Mouse (Mus musculus) heart, postnatal 4 days (tissue): ENCODE measurements around the gene Tbx18. TPM values are rescaled to one million over a fixed set of nuclear protein-coding genes. Genes with fewer than 3 reads are reported as not detected.

Experiments used
- DNase-seq: peaks from one replicate; pipeline ENCODE4 v3.0.0; 2021
- total RNA-seq, 2 experiments: library from RNA; stranded (reverse); gene quantifications; 2 replicates each; pipeline ENCODE4 v1.2.3; 2021

Tbx18 gene
- 10 to 100 TPM; 13.9 to 15.2 TPM for total RNA-seq

GRCm38 (mm10) chr9:87730961-87731535 lies at the start of gene Tbx18:
TSS of gene Tbx18 (minus strand) at chr9:87731260.
- peak; percentile 91 for DNase-seq

- DNase-seq = no peak
Measured at GRCm38 (mm10) chr9:87773951-87774350, 42.9 kb upstream of the Tbx18 start.

DNA sequence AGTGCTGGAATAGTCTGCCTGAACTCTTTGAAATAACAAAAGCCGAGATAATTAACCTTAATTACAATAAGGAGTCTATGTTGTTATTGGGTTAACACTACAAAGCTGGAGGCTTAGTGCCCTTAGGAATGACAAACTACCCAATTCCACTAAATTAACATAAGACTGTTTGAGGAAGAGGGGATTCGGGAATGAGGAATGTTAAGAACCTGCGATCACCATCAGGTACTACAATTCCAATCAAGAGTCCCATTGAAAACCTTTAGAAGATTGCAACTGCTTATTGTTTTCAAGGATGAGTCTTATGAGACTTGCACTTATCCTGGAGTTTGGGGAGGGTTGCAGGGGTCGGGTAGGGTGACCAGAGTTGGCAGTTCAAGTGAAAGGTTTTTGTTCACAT lies 24.6 kb upstream of the Tbx18 start:
- no peak for DNase-seq

DNA sequence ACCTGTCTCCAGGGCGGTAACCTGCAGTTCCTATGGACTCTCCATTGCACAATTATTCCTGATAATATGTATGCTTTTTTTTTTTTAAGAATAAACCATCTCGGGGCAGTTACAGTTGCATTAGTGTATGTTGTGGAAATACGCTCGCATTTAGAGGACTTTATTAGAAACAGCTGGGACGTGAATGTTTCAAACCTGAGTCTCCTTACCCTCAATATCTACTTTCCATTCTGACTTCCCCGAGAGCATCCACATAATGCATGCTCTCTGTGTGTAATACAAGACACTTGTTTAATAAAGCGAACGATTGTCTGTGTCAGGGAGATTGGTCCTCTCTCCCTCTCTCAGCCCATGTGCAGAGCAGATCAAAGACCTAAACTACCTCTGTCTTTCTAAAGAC lies 10.5 kb upstream of the Tbx18 start:
- DNase-seq = no peak

GRCm38 (mm10) chr9:87740667-87741066 lies 9.6 kb upstream of the Tbx18 start:
- peak; percentile 85 for DNase-seq

- DNase-seq = peak; percentile 23
Measured at GRCm38 (mm10) chr9:87740241-87740645, 9.2 kb upstream of the Tbx18 start.

- DNase-seq = peak; percentile 51
Measured at GRCm38 (mm10) chr9:87739543-87740161, 8.6 kb upstream of the Tbx18 start.

DNA sequence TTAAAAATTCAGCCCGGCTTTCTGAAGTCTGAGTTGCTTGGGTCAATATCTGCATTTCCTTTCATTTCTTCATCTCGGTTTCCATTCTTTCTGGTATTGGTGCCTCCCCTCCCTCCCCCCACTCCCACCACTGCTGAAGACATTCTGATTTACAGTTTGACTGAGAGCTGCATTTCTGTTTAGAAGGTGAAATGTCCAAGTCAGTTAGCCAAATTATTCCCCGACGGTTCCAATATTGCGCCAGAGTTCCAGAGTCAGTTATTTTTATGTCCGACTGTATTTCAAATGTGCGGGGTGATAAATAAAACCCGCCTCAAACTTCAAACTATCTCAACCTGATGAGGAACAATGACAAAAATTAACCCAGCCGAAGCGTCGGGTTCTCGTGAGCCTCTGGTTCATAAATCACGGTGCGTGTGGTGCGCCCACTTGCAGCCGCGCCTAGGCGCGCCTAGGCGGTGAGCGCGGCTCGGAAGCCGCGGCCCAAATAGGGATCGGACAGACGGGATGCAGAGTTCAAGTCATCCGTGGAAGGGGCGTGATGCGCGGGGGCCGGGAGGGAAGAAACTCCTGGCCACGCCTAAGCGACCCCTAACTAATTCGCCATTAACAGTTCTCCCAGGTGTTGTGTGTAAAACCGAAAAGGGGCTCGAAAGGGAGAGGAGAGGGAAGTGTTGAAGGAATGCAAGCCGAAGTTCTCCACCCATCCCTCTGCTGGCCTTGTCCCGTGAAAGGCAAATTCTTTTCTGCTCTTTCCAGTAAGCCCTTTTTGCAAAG lies 7.9 kb upstream of the Tbx18 start:
- no peak for DNase-seq

GRCm38 (mm10) chr9:87738123-87738522 lies 7.1 kb upstream of the Tbx18 start:
- DNase-seq = no peak

DNA sequence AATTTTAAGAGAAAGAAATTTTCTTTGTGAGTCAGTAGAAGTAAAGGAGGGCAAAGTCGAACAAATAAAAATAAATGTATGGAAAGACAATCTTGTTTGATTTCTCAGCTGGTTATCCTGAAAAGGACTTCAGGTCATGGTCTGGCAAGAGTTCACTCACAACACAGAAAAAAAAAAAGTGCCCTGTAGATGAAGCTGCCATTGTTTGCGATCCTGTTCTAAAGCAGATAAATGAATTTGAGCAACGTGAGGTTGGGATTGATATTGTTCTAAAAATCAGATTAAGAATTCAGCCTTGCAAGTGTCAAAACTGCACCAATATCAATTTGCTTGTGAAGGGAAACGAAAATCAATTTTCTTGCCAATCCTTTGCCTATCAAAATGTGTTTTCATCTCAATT lies 6.2 kb upstream of the Tbx18 start:
- DNase-seq = no peak

DNA sequence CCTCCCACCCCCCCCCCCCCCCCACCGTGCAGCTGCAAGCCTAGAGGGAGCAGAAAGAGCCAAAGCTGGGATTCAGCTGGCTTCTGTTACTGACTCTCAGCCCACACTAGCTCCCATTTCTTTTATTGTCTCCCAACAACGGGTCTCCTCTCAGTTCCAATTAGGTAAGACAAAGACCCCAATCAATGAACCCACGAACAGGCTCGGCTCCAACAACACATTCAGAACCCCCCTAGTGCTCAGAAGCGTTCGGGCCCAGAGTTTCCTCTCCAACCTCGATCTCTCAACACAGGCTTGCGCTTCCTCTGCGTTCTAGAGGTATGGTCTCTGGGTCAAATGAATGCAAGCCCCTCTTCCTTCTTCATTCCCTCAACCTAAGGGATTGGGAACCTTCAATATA lies 4.0 kb upstream of the Tbx18 start:
- no peak for DNase-seq

DNA sequence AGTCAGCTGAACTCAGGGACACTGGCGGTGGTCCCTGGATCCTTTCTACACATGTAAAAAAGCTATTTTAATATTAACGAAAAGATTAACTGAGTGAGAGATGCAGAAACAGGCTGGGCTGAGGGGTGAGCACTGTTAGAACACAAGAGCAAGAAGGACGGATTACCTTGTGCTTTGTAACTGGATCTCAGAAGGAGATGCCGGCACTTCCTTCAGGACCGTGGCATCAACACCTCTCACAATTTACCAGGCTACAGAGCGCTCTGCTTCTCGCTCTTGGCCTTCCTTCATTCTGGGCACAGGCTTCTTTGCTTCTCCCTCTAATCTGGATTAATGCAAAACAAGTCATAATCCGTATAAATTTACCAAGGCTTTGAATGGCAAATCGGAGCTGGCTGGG lies 3.6 kb upstream of the Tbx18 start:
- no peak for DNase-seq

- DNase-seq = peak; percentile 11
Measured at GRCm38 (mm10) chr9:87733732-87734131, 2.7 kb upstream of the Tbx18 start.

- peak; percentile 45 for DNase-seq
Measured at GRCm38 (mm10) chr9:87733236-87733630, 2.2 kb upstream of the Tbx18 start.

GRCm38 (mm10) chr9:87732416-87733235 lies 1.6 kb upstream of the Tbx18 start:
- DNase-seq = peak; percentile 35

DNA sequence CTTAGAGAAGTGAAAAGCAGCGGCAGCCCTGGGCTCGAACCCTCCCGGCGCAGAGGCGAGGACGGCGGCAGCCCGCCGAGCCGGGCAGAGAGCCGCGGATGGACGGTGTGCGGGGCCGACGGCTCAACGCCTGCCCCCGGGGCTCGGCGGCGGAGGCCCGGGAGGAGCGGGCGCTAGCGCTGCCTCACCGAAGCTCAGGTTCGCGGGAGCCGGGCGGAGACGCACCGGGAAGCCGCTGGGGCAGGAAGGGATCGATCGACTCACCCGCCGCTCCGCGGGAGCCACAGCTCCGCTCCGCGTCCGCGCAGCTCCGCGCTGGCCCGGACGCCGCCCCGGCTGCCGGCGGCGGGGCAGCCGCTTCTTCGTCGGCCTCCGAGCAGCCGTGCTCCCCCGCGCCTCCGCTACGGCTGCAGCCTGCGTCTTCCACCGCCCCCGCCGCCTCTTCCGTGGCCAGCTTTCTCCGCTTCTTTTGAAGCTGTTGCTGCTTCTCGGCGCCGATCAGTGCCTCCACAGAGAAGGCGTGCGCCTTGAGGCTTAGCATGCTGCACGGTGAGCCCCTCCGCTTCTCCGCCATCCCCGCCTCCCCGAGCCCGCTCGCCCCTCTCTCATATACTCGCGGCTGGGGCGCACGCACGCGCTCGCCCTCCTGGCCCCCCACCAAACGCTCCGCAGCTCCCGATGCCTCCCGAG lies 644 bp downstream of the Tbx18 start:
- peak; percentile 49 for DNase-seq

GRCm38 (mm10) chr9:87729316-87730270 lies 1.5 kb downstream of the Tbx18 start:
- DNase-seq = peak; percentile 55

GRCm38 (mm10) chr9:87728107-87728506 lies 3.0 kb downstream of the Tbx18 start:
- no peak for DNase-seq

GRCm38 (mm10) chr9:87727155-87727953 lies 3.7 kb downstream of the Tbx18 start:
- DNase-seq = no peak

- DNase-seq = peak; percentile 14
Measured at GRCm38 (mm10) chr9:87721793-87722192, 9.3 kb downstream of the Tbx18 start.
